Mouse (Mus musculus): Measurements from ENCODE around the gene Pofut1.

DNA sequence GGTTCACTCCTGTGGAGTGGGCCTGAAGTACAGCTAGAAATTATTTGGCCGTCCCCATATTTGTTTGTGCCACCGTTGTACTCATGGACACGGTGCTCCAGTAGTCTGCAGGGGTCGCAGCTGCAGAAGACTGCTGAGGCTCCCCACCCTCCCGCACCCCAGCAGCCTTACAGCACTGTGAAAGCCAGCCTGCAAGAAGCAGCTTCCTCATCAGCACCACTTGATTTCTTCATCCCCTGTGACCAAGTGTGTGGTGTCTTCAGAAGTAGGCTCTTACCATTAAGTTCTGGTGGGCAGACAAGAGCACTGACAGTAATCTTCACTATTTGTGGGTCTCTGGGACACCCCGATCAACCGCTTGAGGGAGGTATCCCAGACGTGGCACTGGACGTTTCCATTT, 71.6 kb downstream of the Pofut1 start:
- no peak for TF ChIP-seq POLR2A (IDR thresholded peaks at IDR 0.05; ENCODE audit: low read depth, low read length)
- TF ChIP-seq CTCF (IDR thresholded peaks at IDR 0.05; ENCODE audit: borderline replicate concordance, insufficient read depth, low read length): no peak
